Mouse (Mus musculus): Measurements from ENCODE around the gene Bri3. TPM values are rescaled to one million over a fixed set of nuclear protein-coding genes. Genes with fewer than 3 reads are reported as not detected.

Bri3 gene
- polyA plus RNA-seq, 1 experiment from 2014 or later: 204 TPM

DNA sequence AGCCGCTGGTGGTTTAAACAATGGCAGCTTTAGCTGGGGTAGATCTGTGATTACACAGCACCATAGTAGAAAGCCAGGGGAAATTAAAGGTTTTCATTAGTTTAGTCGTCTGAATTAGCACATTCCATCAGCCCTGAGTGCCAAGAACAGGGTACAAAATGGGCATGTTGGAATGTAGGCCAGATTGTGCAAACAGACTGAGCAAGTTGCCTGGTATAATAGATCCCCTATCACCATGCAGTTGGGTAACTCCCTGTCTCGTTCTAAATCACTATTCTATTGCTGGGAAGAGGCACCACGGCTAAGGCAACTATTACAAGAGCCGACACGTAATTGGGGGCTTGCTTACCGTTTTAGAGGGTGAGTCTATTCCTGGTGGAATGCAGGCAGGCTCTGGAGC, 9.5 kb upstream of the Bri3 start:
- 75% methylated on average over 7 of the region's 7 CpGs for WGBS
- H3K4me2 ChIP-seq (ENCODE audit: low read length): no peak overlapping the region
- H3K9ac ChIP-seq (ENCODE audit: low read length): no peak overlapping the region
- H3K27ac ChIP-seq (replicated peaks in 1 of 2; ENCODE audit: control insufficient read depth in 1 of 2, insufficient read depth in 1 of 2, low read depth in 2 of 2, low read length in 2 of 2): no peak overlapping the region
- ATAC-seq (ENCODE audit: insufficient number of reproducible peaks, insufficient read depth, low FRiP score, low read depth): no peak; the same call in 1 of the 2 replicates
- H3K27me3 ChIP-seq (ENCODE audit: control insufficient read depth, insufficient read depth, low read length): no peaks in the 10 kb centered on the region
- no peaks in the 10 kb centered on the region for H3K36me3 ChIP-seq (ENCODE audit: control insufficient read depth, insufficient read depth, low read length)
- no peaks in the 10 kb centered on the region; a peak in 1 of 4 replicates for H3K4me1 ChIP-seq (ENCODE audit: control insufficient read depth in 2 of 2, insufficient read depth in 2 of 2, low read length in 2 of 2)
- H3K9me3 ChIP-seq (ENCODE audit: control insufficient read depth, low read length): no peaks in the 10 kb centered on the region; the same call in 1 of the 2 replicates
- H3K4me3 ChIP-seq (ENCODE audit: control insufficient read depth in 1 of 2, insufficient read depth in 1 of 2, low read depth in 1 of 2, low read length in 2 of 2): no peak overlapping the region

DNA sequence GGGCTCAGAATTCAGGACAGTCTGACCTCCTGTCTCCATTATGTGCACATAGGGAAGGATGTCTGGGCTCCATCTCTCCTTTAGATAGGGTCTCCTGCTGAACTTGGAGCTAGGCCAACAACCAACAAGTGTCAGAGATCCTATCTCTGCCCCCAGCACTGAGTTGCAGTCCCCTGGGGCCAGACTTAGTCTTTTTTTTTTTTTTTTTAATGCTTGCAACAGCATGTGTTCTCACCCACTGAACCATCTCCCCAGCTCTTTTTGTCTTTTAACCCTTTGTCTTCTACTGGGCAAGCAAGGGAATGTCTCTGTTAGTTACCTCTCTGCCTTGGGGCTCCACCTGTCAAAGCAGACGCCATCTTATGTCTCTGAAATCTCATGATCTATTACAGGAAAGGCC, 5.3 kb upstream of the Bri3 start:
- Histone ChIP-seq H3K36me3 (ENCODE audit: control insufficient read depth, insufficient read depth, low read length) (no peaks in the 10 kb centered on the region), H3K27me3 (ENCODE audit: control insufficient read depth, insufficient read depth, low read length) (no peaks in the 10 kb centered on the region), H3K4me3 (ENCODE audit: control insufficient read depth in 1 of 2, insufficient read depth in 1 of 2, low read depth in 1 of 2, low read length in 2 of 2) (no peak overlapping the region), H3K9me3 (ENCODE audit: control insufficient read depth, low read length) (no peaks in the 10 kb centered on the region), H3K4me1 (ENCODE audit: control insufficient read depth in 2 of 2, insufficient read depth in 2 of 2, low read length in 2 of 2) (peaks cover 5 to 6% of the 10 kb centered on the region in 2 experiments; a peak in 1 of 4 replicates), H3K4me2 (ENCODE audit: low read length) (no peak overlapping the region), H3K27ac (replicated peaks in 1 of 2; ENCODE audit: control insufficient read depth in 1 of 2, insufficient read depth in 1 of 2, low read depth in 2 of 2, low read length in 2 of 2) (no peak overlapping the region), H3K9ac (ENCODE audit: low read length) (no peak overlapping the region)
- ATAC-seq (ENCODE audit: insufficient number of reproducible peaks, insufficient read depth, low FRiP score, low read depth): no peak
- 79% methylated on average over 1 of the region's 1 CpGs for WGBS

DNA sequence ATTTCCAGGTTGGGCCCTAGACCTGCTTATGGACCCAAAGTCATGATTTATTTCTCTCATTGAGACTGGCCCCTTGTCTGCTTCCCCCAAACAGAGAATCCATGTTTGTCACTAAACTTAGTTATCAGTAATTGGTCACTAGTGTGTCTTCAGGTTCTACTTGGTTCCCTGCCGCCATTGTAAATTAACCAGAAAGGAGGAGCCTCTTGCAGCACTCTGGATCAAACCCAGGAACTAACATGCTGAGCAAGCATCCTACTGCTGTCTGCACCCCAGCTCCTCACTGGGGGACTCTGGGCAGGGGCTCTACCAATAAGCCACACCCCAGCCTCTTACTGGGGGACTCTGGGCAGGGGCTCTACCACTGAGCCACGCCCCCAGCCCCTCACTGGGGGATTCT, 1.4 kb downstream of the Bri3 start:
- no peaks in the 10 kb centered on the region for H3K27me3 ChIP-seq (ENCODE audit: control insufficient read depth, insufficient read depth, low read length)
- H3K4me3 ChIP-seq (ENCODE audit: control insufficient read depth in 1 of 2, insufficient read depth in 1 of 2, low read depth in 1 of 2, low read length in 2 of 2): no peak overlapping the region
- H3K27ac ChIP-seq (replicated peaks in 1 of 2; ENCODE audit: control insufficient read depth in 1 of 2, insufficient read depth in 1 of 2, low read depth in 2 of 2, low read length in 2 of 2): no peak overlapping the region
- 64% methylated on average over 2 of the region's 2 CpGs for WGBS
- peaks cover 5 to 13% of the 10 kb centered on the region in 2 experiments; a peak in 2 of 4 replicates for H3K4me1 ChIP-seq (ENCODE audit: control insufficient read depth in 2 of 2, insufficient read depth in 2 of 2, low read length in 2 of 2)
- ATAC-seq (ENCODE audit: insufficient number of reproducible peaks, insufficient read depth, low FRiP score, low read depth): no peak
- H3K9me3 ChIP-seq (ENCODE audit: control insufficient read depth, low read length): no peaks in the 10 kb centered on the region
- H3K9ac ChIP-seq (ENCODE audit: low read length): no peak overlapping the region
- H3K36me3 ChIP-seq (ENCODE audit: control insufficient read depth, insufficient read depth, low read length): no peaks in the 10 kb centered on the region
- no peak overlapping the region for H3K4me2 ChIP-seq (ENCODE audit: low read length)

DNA sequence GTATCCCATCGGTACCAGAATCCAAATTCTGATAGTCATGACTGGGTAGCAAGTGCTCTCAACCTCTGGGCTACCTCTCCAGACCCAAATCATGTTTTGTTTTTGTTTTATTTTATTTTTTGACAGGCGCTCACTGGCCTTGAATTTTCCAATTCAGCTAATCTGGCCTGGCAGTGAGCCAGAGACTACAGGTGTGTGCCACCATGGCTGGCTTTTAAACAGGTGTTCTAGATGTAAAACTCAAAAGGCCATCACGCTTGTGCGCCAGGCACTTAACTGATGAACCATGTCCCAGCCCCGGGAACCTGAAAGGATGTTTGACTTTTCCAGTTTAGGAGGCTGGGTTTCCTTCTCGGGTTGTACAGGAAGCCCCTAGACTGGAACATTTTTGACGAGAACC, 2.4 kb downstream of the Bri3 start:
- WGBS: 66% methylated on average over 7 of the region's 7 CpGs
- H3K9me3 ChIP-seq (ENCODE audit: control insufficient read depth, low read length): no peaks in the 10 kb centered on the region
- no peak overlapping the region for H3K4me3 ChIP-seq (ENCODE audit: control insufficient read depth in 1 of 2, insufficient read depth in 1 of 2, low read depth in 1 of 2, low read length in 2 of 2)
- peaks cover 5 to 13% of the 10 kb centered on the region in 2 experiments; a peak in 2 of 4 replicates for H3K4me1 ChIP-seq (ENCODE audit: control insufficient read depth in 2 of 2, insufficient read depth in 2 of 2, low read length in 2 of 2)
- H3K9ac ChIP-seq (ENCODE audit: low read length): no peak overlapping the region
- H3K27ac ChIP-seq (replicated peaks in 1 of 2; ENCODE audit: control insufficient read depth in 1 of 2, insufficient read depth in 1 of 2, low read depth in 2 of 2, low read length in 2 of 2): no peak overlapping the region
- H3K36me3 ChIP-seq (ENCODE audit: control insufficient read depth, insufficient read depth, low read length): no peaks in the 10 kb centered on the region
- no peak overlapping the region for H3K4me2 ChIP-seq (ENCODE audit: low read length)
- no peak for ATAC-seq (ENCODE audit: insufficient number of reproducible peaks, insufficient read depth, low FRiP score, low read depth)
- H3K27me3 ChIP-seq (ENCODE audit: control insufficient read depth, insufficient read depth, low read length): no peaks in the 10 kb centered on the region

DNA sequence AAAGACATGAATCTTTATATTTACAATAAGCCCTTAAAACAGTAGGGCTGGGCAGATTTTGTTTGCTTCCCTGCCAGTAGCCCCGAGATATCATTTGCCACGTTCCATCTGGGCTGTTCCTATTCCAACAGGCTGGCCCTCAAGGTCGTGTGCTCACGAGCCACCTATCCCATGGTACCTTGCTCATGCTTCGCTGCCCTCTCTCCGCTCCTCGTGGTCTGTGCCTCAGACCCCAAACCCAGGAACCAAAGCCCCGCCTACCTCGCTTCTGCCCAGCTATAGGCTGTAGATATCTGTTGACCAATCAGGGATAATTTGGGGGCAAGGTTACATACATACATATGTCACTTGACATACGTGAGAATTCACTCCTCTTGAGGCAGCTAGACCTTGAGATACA, 3.1 kb downstream of the Bri3 start:
- Histone ChIP-seq H3K4me1 (ENCODE audit: control insufficient read depth in 2 of 2, insufficient read depth in 2 of 2, low read length in 2 of 2) (peaks cover 5 to 13% of the 10 kb centered on the region in 2 experiments; a peak in 2 of 4 replicates), H3K4me2 (ENCODE audit: low read length) (no peak overlapping the region), H3K9me3 (ENCODE audit: control insufficient read depth, low read length) (no peaks in the 10 kb centered on the region), H3K27me3 (ENCODE audit: control insufficient read depth, insufficient read depth, low read length) (no peaks in the 10 kb centered on the region), H3K27ac (replicated peaks in 1 of 2; ENCODE audit: control insufficient read depth in 1 of 2, insufficient read depth in 1 of 2, low read depth in 2 of 2, low read length in 2 of 2) (no peak overlapping the region), H3K36me3 (ENCODE audit: control insufficient read depth, insufficient read depth, low read length) (no peaks in the 10 kb centered on the region), H3K9ac (ENCODE audit: low read length) (no peak overlapping the region), H3K4me3 (ENCODE audit: control insufficient read depth in 1 of 2, insufficient read depth in 1 of 2, low read depth in 1 of 2, low read length in 2 of 2) (no peak overlapping the region)
- 79% methylated on average over 10 of the region's 10 CpGs for WGBS
- ATAC-seq (ENCODE audit: insufficient number of reproducible peaks, insufficient read depth, low FRiP score, low read depth): no peak

DNA sequence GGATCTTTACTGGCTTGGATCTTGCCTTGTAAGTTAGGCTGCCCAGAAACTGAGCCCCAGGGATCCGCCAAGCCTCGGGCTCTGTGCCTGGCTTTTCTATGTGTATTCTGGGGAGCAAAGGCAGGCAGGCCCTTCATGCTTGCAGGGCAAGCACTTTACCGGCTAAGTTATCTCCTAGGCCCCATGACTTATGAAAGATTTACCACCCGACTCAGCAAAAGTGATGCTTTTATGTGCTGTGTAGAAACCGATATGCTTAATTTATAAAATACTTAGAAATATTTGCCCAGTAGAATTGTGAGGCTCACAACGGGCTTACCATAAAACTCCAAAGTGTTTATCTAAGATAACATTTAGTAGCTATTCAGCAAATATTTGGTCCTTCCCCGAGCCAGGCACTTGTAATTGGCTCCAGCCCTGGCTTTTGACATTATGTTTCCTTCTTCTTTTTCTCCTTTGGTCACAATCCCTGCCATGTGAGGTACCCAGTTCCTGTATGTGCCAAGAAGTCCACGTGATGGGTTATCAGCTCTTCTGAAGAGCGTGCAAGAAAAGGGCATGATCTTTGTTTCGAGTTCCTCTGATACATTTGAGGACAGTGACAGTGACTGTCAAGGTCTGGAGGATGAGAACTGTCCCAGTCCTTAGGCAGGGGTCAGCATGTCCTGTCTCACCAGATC, 3.8 kb downstream of the Bri3 start:
- Histone ChIP-seq H3K4me1 (ENCODE audit: control insufficient read depth in 2 of 2, insufficient read depth in 2 of 2, low read length in 2 of 2) (peaks cover 0 to 7% of the 10 kb centered on the region in 2 experiments; a peak in 1 of 4 replicates), H3K27me3 (ENCODE audit: control insufficient read depth, insufficient read depth, low read length) (no peaks in the 10 kb centered on the region), H3K27ac (replicated peaks in 1 of 2; ENCODE audit: control insufficient read depth in 1 of 2, insufficient read depth in 1 of 2, low read depth in 2 of 2, low read length in 2 of 2) (no peak overlapping the region), H3K9me3 (ENCODE audit: control insufficient read depth, low read length) (no peaks in the 10 kb centered on the region), H3K36me3 (ENCODE audit: control insufficient read depth, insufficient read depth, low read length) (no peaks in the 10 kb centered on the region), H3K9ac (ENCODE audit: low read length) (no peak overlapping the region), H3K4me3 (ENCODE audit: control insufficient read depth in 1 of 2, insufficient read depth in 1 of 2, low read depth in 1 of 2, low read length in 2 of 2) (no peak overlapping the region), H3K4me2 (ENCODE audit: low read length) (no peak overlapping the region)
- ATAC-seq (ENCODE audit: insufficient number of reproducible peaks, insufficient read depth, low FRiP score, low read depth): no peak
- WGBS: 46% methylated on average over 10 of the region's 10 CpGs

DNA sequence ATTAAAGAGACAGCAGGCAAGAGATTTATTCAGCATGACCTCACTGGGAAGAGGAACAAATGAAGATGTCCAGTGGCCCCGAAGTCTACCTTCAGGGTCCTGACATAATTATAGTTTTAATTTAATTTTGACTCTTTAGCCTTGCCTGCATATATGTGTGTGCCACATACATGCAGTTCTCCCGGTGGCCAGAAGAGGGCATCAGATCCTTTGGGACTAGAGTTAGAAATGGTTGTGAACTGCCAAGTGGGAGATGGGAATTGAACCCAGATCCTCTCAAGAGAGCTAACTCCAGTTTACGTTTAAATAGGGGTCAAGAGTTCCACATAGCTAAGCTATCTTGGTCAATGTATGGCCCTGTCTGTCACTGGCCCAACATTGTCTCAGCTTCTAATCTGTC, 5.6 kb downstream of the Bri3 start:
- no peak for ATAC-seq (ENCODE audit: insufficient number of reproducible peaks, insufficient read depth, low FRiP score, low read depth)
- no peaks in the 10 kb centered on the region for H3K36me3 ChIP-seq (ENCODE audit: control insufficient read depth, insufficient read depth, low read length)
- WGBS: 79% methylated on average over 3 of the region's 3 CpGs

More for the DNA sequence above, 5.6 kb downstream of the Bri3 start:
- no peaks in the 10 kb centered on the region for H3K9me3 ChIP-seq (ENCODE audit: control insufficient read depth, low read length)
- no peak overlapping the region for H3K9ac ChIP-seq (ENCODE audit: low read length)
- no peak overlapping the region for H3K4me2 ChIP-seq (ENCODE audit: low read length)
- H3K27me3 ChIP-seq (ENCODE audit: control insufficient read depth, insufficient read depth, low read length): no peaks in the 10 kb centered on the region
- no peak overlapping the region for H3K27ac ChIP-seq (replicated peaks in 1 of 2; ENCODE audit: control insufficient read depth in 1 of 2, insufficient read depth in 1 of 2, low read depth in 2 of 2, low read length in 2 of 2)
- no peak overlapping the region for H3K4me3 ChIP-seq (ENCODE audit: control insufficient read depth in 1 of 2, insufficient read depth in 1 of 2, low read depth in 1 of 2, low read length in 2 of 2)
- H3K4me1 ChIP-seq (ENCODE audit: control insufficient read depth in 2 of 2, insufficient read depth in 2 of 2, low read length in 2 of 2): peaks cover 5 to 10% of the 10 kb centered on the region in 2 experiments; a peak in 2 of 4 replicates
